Mouse (Mus musculus): Measurements from ENCODE around the gene Sema4g. TPM values are rescaled to one million over a fixed set of nuclear protein-coding genes. Genes with fewer than 3 reads are reported as not detected.
"Not testable (repeated sequence)": the region's sequence is repeated elsewhere in the genome, so short reads cannot be mapped to it uniquely, and the experiment has no call there.

Gene Sema4g
- total and polyA plus RNA-seq, 2 experiments from 2014 or later, result 12.1 to 54.7 TPM

GRCm38 (mm10) chr19:45030746-45031693, 42.1 kb downstream of the Sema4g start:
- no peaks in the 10 kb centered on the region for H3K27me3 ChIP-seq (ENCODE audit: insufficient read depth, low read length)
- 0 out of 2 replicates have a peak, but pooled peaks cover 5% of the 10 kb centered on the region for H3K4me1 ChIP-seq (ENCODE audit: insufficient read depth)
- H3K9ac ChIP-seq, result peak overlapping the region; percentile 31; the same call in 1 of the 2 replicates
- 40% methylated on average over 20 of the region's 20 CpGs for WGBS
- peak overlapping the region; percentile 16; the same call in 1 of the 2 replicates for H3K4me3 ChIP-seq (ENCODE audit: low read depth, low read length)
- ATAC-seq (peak; percentile 53; the same call in 1 of the 2 replicates), DNase-seq (peak; percentile 90)
- peak overlapping the region; percentile 49 for H3K4me2 ChIP-seq (ENCODE audit: low read depth)
- TF ChIP-seq CTCF (IDR thresholded peaks at IDR 0.05; ENCODE audit: low read depth), result peak; percentile 94
- H3K27ac ChIP-seq (ENCODE audit: low read depth, low read length), result no peak overlapping the region
- H3K36me3 ChIP-seq (ENCODE audit: insufficient read depth), result peaks cover 15% of the 10 kb centered on the region
- no peaks in the 10 kb centered on the region for H3K9me3 ChIP-seq (ENCODE audit: low read length)

- DNase-seq (peak; percentile 78), ATAC-seq (peak; percentile 34; the same call in 1 of the 2 replicates)
- Histone ChIP-seq H3K36me3 (ENCODE audit: insufficient read depth) (peaks cover 7% of the 10 kb centered on the region; the same call in 1 of the 2 replicates), H3K9ac (no peak overlapping the region), H3K9me3 (ENCODE audit: low read length) (no peaks in the 10 kb centered on the region), H3K4me1 (ENCODE audit: insufficient read depth) (0 out of 2 replicates have a peak, but pooled peaks cover 5% of the 10 kb centered on the region), H3K27ac (ENCODE audit: low read depth, low read length) (no peak overlapping the region), H3K27me3 (ENCODE audit: insufficient read depth, low read length) (no peaks in the 10 kb centered on the region), H3K4me3 (ENCODE audit: low read depth, low read length) (no peak overlapping the region), H3K4me2 (ENCODE audit: low read depth) (no peak overlapping the region)
- WGBS, result 14% methylated on average over 4 of the region's 4 CpGs
- peak; percentile 80 for TF ChIP-seq CTCF (IDR thresholded peaks at IDR 0.05; ENCODE audit: low read depth)
Observed at GRCm38 (mm10) chr19:45031780-45032179, 42.9 kb downstream of the Sema4g start.

- Histone ChIP-seq H3K36me3 (ENCODE audit: insufficient read depth) (no peaks in the 10 kb centered on the region), H3K4me3 (ENCODE audit: low read depth, low read length) (no peak overlapping the region), H3K4me1 (ENCODE audit: insufficient read depth) (0 out of 2 replicates have a peak, but pooled peaks cover 5% of the 10 kb centered on the region), H3K9me3 (ENCODE audit: low read length) (no peaks in the 10 kb centered on the region), H3K9ac (no peak overlapping the region), H3K27me3 (ENCODE audit: insufficient read depth, low read length) (no peaks in the 10 kb centered on the region), H3K27ac (ENCODE audit: low read depth, low read length) (no peak overlapping the region), H3K4me2 (ENCODE audit: low read depth) (no peak overlapping the region)
- peak; percentile 53 for TF ChIP-seq CTCF (IDR thresholded peaks at IDR 0.05; ENCODE audit: low read depth)
- 46% methylated on average over 17 of the region's 17 CpGs for WGBS
- ATAC-seq (no peak), DNase-seq (no peak)
Observed at GRCm38 (mm10) chr19:45032570-45033332, 43.9 kb downstream of the Sema4g start.

GRCm38 (mm10) chr19:45036867-45037266, 48.0 kb downstream of the Sema4g start:
- H3K27me3 ChIP-seq (ENCODE audit: insufficient read depth, low read length), result no peaks in the 10 kb centered on the region
- no peaks in the 10 kb centered on the region for H3K36me3 ChIP-seq (ENCODE audit: insufficient read depth)
- ATAC-seq (no peak), DNase-seq (no peak)
- WGBS, result 32% methylated on average over 16 of the region's 16 CpGs
- H3K4me2 ChIP-seq (ENCODE audit: low read depth), result no peak overlapping the region
- no peaks in the 10 kb centered on the region for H3K4me1 ChIP-seq (ENCODE audit: insufficient read depth)
- TF ChIP-seq CTCF (IDR thresholded peaks at IDR 0.05; ENCODE audit: low read depth), result peak; percentile 45
- H3K9ac ChIP-seq, result no peak overlapping the region
- no peak overlapping the region for H3K27ac ChIP-seq (ENCODE audit: low read depth, low read length)
- no peak overlapping the region for H3K4me3 ChIP-seq (ENCODE audit: low read depth, low read length)
- no peaks in the 10 kb centered on the region for H3K9me3 ChIP-seq (ENCODE audit: low read length)

- not testable (repeated sequence) for H3K4me1 ChIP-seq (ENCODE audit: insufficient read depth); H3K27me3 ChIP-seq (ENCODE audit: insufficient read depth, low read length); H3K4me2 ChIP-seq (ENCODE audit: low read depth); H3K36me3 ChIP-seq (ENCODE audit: insufficient read depth); H3K4me3 ChIP-seq (ENCODE audit: low read depth, low read length); H3K27ac ChIP-seq (ENCODE audit: low read depth, low read length); H3K9me3 ChIP-seq (ENCODE audit: low read length); DNase-seq; H3K9ac ChIP-seq; ATAC-seq
- WGBS, result 91% methylated on average over 7 of the region's 7 CpGs
Observed at GRCm38 (mm10) chr19:45038198-45038597, 49.3 kb downstream of the Sema4g start.

- ATAC-seq, result no peak
- no peak for TF ChIP-seq CTCF (IDR thresholded peaks at IDR 0.05; ENCODE audit: low read depth)
- no peak overlapping the region for H3K4me3 ChIP-seq (ENCODE audit: low read depth, low read length)
- no peaks in the 10 kb centered on the region for H3K9me3 ChIP-seq (ENCODE audit: low read length)
- H3K27me3 ChIP-seq (ENCODE audit: insufficient read depth, low read length), result no peaks in the 10 kb centered on the region
- H3K4me2 ChIP-seq (ENCODE audit: low read depth), result no peak overlapping the region
- no peaks in the 10 kb centered on the region for H3K4me1 ChIP-seq (ENCODE audit: insufficient read depth)
- no peak for DNase-seq
- no peak overlapping the region for H3K9ac ChIP-seq
- 62% methylated on average over 13 of the region's 13 CpGs for WGBS
- no peak overlapping the region for H3K27ac ChIP-seq (ENCODE audit: low read depth, low read length)
- H3K36me3 ChIP-seq (ENCODE audit: insufficient read depth), result no peaks in the 10 kb centered on the region
Observed at GRCm38 (mm10) chr19:45040214-45040613, 51.3 kb downstream of the Sema4g start.

Data from forebrain, postnatal 0 days (tissue).